Mouse (Mus musculus) megakaryocyte, embryonic 14.5 days (primary cell): ENCODE results near the gene Gm17581.

Experiments used
- FLI1 ChIP-seq: IDR thresholded peaks from 2 replicates; pipeline ENCODE4 v1.6.1; 2012; ENCODE audit warnings: low read length, inconsistent platforms, mixed read lengths
- GATA1 ChIP-seq: IDR thresholded peaks from 3 replicates; pipeline ENCODE4 v1.6.1; 2012; ENCODE audit warnings: mixed read lengths, low read length, inconsistent platforms, borderline replicate concordance

GRCm38 (mm10) chr2:155777688-155777985 lies 42.0 kb upstream of the Gm17581 start:
- TF ChIP-seq GATA1, result no peak
- TF ChIP-seq FLI1, result no peak
